Mouse (Mus musculus): ENCODE results near the gene Srsf3.
"Not testable (repeated sequence)": the region's sequence is repeated elsewhere in the genome, so short reads cannot be mapped to it uniquely, and the experiment has no call there.

Gene Srsf3

DNA sequence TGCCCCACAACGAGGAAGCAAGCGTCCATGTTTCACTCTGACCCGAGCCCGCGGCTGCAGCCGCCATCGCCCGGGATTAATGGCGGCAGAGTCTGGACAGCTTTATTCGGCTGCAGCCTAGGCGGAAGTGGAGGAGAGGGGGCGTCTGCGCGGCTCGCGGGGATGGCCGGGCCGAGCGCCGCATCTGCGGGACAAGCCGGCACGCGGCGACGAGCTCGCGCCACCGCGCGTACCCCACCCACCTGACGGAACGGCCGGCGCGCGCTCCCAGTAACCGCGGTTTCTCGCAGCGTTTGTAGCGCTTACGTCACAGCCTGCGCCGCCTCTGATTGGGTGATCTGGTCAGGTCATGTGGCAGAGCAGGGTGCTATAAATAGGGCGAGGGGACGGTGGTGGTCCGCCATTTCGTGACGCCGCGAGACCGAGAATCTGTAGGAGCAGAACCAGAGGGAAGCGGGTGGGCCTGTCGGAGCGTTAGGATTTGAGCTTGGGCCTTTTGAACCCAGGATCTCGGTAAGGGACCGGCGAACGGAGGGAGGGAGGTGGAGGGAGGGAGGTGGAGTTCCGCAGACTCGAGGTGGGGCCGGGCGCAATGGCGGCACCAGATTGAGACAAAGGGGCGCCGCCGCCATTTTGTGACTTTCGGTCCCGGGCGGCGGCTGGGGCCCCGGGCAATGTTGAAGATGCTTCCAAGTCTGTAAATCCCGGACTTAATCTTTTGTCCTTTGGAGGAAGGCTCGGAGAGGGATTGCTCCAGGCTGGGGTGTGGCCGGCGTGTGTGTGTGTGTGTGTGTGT lies at the start of gene Srsf3:
TSS of gene Srsf3 (plus strand) at position 355 of the 796 bp plus-strand sequence.
- DNase-seq (ENCODE audit: extremely low spot score, low spot score) = peak; percentile 100

DNA sequence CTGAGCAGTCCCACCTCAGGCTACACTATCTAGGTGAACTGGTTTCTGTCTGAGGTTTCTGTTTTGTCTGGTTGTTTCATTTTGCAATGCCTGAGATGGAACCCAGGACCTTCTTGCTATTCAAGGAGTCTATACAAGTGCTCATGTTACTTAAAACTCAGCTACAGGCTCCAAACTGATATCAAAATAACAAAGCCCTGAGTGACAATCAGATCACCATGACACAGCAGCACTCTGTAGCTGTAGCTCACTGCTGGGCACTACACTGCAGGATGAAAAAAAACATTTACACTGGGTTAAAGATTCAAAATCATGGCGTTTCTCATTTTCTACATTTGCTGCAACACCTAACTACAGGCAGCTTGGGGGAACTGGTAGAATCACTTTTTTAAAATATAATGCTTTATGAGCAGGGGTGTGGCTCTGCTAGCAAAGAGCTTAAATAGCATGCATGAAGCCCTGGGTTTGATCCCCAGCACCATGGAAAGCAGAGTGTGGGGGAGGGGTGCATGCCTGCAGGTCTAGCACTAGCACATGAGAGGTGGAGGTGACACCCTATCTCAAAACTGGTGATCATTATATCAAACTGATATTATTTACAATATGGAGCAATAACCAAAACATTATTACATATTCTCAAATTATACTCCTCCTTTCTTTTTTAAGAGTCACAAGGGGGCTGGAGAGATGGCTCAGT lies 47.6 kb upstream of the Srsf3 start:
- DNase-seq (ENCODE audit: extremely low spot score, low spot score) = no peak

DNA sequence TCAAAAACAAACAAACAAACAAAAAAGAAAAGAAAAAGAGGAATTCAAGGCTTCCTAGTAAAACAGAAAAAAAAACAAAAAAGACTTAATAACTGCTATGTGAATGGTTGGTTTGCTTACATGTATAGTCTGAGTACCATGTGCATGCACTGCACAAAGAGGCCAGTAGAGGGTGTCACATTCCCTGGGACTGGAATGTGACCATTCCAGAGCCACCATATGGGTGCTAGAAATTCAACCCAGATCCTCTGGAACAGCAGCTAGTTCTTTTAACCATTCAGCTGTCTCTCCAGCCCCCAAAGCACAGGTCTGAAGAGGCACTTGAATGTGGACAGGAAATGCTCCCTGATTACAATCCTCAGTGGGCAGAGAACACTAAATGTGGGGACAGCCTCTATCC lies 45.6 kb upstream of the Srsf3 start:
- peak; percentile 26 for DNase-seq (ENCODE audit: extremely low spot score, low spot score)

DNA sequence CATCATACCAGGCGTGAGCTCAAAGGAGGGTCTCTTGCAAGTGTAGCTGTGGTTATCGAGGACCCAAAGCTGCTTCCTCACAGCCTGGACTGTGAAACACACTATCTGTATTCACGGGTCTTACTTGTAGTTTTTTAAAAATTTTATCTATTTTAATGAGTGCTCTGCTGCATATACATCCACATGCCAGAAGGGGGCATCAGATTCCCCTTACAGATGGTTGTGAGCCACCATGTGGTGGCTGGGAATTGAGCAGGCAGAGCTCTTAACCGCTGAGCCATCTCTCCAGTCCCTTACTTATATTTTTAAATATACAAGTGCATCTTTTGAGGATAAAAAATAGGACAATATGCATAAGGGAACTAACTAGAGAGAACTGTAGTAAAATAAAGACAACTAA lies 44.7 kb upstream of the Srsf3 start:
- peak; percentile 29 for DNase-seq (ENCODE audit: extremely low spot score, low spot score)

DNA sequence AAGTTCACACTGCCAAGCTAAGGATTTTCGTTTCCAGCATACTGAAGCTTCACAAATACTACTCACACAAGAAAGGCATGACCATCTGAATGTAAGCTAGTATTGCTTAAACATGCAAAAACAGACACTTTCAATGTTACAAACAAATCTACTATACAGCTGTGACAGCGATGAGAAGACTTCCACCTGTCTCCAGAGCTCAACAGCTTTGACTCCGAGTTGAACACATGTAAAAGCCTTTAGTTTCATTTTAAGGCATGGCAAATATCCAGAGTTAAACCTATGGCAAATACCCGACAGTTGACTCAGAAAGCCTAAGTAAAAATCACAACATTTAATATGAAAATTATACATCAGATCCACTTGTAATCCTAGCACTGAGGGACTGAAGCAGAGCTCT lies 44.1 kb upstream of the Srsf3 start:
- DNase-seq (ENCODE audit: extremely low spot score, low spot score) = no peak

DNA sequence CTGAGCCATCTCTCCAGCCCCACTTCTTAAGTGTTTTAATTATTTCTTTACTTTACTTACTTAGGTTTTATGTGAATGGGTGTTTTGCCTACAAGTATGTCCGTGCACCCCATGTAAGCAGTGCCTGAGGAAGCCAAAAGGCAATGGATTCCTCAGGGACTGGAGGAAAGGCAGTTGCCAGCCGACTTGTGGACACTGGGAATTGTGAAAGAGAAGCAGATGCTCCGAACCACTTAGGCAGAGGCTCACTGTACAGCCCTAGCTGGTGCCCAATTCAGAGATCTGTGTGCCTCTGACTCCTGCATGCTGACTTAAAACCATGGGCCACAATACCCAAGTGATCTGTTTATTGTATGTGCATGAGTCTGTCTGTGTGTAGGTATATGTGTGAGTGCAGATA lies 43.4 kb upstream of the Srsf3 start:
- no peak for DNase-seq (ENCODE audit: extremely low spot score, low spot score)

DNA sequence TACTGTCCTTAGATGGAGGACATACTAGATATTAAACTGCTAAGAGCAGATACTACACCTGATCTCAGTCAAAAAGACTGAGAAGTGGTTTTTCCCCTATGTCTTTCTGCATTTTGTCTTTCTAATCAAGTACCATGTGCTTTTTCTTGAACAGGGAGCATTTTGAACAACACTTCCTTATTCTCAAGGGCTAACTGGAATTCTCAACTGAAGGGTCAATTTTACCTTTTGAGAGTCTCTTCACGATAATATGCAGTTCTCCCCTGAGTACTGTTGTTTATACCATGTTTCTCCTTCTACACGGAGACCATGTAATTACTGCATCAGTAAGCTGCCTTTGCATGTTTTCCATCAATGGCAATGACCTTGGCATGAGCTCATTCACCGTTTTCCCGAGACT lies 42.4 kb upstream of the Srsf3 start:
- DNase-seq (ENCODE audit: extremely low spot score, low spot score) = no peak

DNA sequence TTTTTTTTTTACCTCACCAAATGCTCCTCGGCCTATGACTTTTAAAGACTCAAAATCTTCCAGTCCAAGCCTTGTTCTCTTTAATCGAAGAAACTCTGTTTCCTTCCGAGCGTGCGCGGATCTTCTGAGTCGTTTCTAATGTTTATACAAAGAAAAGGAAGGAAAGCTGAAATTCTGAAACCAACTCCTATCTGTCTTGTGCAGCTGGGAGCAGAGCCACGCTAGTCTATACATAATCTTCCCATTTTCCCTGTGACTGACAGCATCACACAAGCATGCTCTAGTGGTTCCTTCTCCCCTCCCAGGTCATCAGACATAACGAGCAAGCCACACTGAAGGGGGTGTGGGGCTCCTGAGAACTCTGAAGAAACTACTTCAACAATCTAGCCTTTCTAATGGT lies 41.1 kb upstream of the Srsf3 start:
- no peak for DNase-seq (ENCODE audit: extremely low spot score, low spot score)

DNA sequence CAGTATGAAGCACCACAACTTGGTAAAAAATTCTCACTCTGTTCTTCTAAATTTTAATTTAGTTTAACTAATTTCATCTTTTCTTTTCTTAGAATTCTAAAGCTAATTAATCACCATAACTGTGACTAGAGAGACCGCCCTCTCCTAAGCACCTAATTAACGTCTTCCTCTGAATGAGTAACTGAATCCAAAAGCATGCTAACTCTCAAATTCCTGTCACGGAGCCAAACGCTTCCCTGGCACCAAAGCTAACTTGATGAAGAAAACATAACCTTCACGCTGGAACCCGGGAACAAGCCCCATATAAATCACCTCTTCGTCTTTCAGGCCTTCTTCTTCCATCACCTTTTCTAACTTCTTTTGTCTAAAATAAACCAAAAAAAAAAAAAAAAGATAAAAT lies 40.3 kb upstream of the Srsf3 start:
- DNase-seq (ENCODE audit: extremely low spot score, low spot score) = no peak

DNA sequence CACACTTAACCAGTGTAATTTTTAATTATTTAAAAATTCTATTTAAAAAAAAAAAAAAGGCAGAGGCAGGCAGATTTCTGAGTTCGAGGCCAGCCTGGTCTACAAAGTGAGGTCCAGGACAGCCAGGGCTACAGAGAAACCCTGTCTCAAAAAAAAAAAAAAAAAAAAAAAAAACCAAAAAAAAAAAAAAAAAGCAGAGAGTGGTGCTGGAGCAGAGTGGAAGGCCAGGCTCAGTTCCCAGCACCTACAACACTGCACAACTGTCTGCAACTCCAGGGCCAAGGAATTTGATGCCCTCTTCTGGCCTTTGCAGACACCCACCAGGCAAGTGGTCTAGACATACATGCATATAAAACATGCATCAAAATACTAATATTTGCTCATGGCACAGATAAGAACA lies 39.4 kb upstream of the Srsf3 start:
- DNase-seq (ENCODE audit: extremely low spot score, low spot score) = not testable (repeated sequence)

DNA sequence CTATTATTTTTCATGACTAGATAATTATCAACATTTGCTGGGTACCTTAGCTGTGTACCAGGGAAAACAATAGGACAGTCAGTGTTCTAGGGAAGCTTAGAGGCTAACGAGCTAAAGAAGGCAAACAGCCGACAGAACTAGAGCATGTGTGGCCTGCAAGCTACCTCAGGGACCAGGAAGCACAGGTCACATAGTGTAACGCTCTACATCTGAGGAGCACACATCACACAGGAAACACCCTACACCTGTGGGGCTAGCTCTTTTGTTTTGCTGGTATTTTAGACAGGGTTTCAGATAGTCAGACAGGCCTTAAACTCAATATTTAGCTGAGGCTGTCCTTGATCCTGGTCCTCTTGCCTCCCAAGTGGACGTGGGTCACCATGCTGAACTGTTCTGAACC lies 37.8 kb upstream of the Srsf3 start:
- no peak for DNase-seq (ENCODE audit: extremely low spot score, low spot score)

DNA sequence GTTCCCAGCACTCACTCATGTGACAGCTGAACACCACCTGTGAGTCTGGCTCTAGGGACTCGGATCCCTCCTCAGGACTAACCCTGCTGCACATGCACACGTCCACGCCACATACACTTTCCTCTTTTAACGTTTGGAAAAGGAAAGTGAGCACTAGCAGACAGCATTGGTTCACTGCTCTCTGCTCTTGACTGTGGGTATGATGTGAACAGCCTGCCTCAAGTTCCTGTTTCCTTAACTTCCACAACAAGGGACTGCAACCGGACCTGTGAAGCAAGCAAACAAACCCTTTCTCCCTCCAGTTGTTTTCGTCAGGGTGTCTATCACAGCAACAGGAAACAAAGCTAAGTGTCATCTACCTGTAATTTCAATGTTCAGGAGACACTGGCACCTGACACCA lies 32.0 kb upstream of the Srsf3 start:
- DNase-seq (ENCODE audit: extremely low spot score, low spot score) = no peak

DNA sequence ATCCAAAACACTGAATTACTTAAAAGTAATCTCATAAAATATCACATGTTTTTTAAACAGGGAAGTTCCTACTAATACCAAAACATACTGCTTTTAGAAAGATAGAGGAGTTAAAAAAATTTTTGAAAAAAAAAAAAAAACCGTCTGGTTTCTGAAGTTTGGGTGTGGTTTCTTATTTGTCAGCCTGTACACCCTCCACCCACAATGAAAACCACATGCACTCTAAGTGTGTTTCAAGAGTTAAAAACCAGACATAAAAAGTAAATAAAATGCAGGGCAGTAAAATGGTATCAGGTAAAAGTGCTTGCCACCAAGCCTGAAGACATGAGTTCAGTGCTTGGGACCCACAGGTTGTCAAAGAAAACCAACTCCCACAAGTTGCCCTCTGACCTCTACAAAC lies 28.7 kb upstream of the Srsf3 start:
- no peak for DNase-seq (ENCODE audit: extremely low spot score, low spot score)

DNA sequence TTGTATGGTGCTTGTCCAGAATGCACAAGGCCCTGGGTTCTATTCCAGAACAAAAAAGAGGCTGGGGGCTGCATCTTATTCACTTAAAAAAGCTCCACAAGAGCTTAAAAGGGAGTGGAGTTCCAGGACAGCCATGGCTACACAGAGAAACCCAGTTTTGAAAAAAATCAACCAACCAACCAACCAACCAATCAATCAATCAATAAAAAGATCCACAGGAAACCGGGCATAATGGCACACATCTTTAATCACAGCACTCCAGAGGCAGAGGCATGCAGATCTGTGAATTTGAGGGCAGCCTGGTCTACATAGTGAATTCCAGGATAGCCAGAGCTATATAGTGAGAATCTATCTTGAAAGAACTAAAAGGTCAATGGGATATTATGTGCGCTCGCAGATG lies 27.4 kb upstream of the Srsf3 start:
- DNase-seq (ENCODE audit: extremely low spot score, low spot score) = no peak

DNA sequence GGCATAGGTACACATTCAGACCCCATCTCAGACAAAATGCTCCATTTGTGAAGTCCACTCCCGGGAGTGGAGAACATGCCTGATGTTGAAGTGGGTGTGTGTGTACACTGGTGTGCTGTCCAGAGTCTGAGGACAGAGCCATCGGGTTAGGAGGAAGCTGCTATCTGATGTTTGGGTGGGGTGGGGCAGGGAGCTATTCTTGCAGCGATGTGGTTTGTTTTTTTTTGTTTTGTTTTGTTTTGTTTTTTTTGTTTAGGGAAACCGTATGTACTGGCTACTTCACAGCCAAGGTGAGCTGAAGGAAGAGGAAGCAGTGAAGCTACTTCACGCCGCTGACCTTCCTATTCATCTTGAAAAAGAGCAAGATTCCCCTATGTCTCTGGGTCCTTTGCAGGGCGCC lies 25.6 kb upstream of the Srsf3 start:
- no peak for DNase-seq (ENCODE audit: extremely low spot score, low spot score)

DNA sequence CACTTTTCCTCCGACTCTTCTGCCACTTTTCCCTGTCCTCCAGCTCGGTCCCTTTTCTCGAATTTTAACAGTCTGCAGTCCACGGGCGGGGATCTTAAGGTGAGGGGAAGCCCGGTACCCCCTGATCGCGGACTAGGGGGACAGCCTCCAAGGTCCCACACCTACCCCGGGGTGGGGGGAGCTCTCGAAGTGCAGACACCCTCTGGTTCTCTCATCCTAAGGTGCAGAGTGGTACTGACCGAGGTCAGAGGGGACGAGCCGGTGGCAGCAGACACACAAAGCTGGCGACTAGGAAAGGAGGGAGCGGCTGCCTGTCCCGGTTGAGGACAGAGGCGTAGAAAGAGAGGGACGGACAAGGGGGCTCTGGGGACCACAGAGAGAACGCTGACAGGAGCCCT lies 25.2 kb upstream of the Srsf3 start:
- DNase-seq (ENCODE audit: extremely low spot score, low spot score) = no peak

DNA sequence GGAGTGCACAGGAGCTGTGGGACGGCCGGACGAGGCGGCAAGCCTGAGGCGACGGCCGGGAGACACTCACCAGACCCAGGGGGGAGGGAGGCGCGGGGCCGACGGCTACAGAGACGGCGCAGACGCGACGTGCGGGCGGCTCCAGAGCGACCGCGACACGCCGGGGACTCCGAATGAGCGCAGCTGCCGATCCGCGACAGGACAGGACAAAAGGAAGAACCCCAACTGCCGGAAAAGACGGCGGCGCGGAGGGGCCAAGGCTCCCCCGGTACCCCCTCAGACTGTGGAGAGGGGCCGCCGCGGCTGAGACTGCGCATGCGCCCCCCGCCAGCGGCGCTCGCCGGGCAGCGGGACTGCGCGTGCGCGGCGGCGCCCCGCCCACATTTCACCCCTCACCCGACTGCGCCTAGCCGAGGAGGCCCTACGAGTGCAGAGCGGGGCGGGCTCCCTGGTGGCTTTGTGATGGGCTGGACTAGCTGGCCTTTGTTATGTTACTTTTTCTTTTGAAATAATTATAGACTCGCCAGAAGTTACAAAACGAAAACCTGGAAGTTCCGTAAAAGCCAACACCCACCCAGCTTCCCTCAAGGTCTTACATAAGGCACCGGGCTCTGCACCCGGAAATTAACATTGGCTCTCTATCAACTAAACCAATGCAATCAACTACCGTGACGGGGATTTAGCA lies 24.6 kb upstream of the Srsf3 start, which contains the start of gene Stk38:
TSS of gene Stk38 (minus strand) at position 355 of the 685 bp plus-strand sequence.
- DNase-seq (ENCODE audit: extremely low spot score, low spot score) = peak; percentile 93

DNA sequence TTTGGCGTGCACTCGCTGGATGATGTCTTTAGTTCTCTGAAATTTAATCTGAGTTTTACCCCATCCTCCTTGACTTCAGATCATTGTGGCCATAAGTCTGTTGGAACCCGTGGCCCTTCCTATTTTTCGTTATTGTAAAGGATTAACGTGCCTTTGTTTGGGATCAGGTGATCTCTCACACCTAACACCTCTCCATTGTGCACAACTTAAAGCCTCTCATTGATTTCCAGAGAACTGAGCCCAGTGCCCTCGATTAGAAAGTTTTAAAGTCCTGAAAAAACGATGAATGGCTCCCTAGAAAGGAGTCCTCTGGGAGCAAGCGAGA lies 24.1 kb upstream of the Srsf3 start:
- no peak for DNase-seq (ENCODE audit: extremely low spot score, low spot score)

DNA sequence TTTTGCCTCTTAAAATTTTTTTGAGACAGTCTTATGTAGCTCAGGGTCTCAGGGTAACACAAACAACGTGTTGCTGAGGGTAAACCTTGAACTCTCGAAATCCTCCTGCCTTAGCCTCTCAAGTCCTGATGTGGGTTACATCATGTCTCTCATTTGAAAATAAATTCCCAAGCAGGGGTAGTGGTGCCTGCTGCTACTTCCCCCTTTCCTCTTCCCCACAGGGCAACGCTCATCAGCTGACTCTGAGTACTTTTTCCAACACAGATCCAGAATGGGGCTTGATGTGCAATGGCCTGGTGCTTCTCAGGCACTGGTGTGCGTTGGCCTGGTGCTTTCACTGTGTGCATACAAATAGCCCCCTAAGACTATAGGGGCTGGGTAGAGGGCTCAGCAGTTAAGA lies 23.2 kb upstream of the Srsf3 start:
- DNase-seq (ENCODE audit: extremely low spot score, low spot score) = no peak

DNA sequence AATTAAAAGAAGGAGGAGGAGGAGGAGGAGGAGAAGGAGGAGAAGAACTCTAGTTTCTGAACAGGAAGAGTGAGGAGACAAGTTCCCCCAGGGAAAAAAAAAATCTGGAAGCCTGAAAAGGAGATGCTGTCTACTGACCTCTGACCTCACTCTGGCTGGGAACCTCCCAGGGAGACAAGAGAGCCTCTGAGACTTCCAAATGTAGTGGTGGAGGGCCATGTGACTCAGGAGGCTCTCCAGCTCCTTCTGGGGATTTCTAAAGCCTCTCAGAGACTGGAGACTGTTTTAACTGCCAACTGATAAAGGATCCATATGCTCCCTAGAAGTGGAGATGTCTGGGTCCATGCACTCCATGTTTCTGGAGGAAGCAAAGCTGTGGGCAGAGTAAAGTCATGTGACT lies 18.2 kb upstream of the Srsf3 start:
- DNase-seq (ENCODE audit: extremely low spot score, low spot score) = no peak

DNA sequence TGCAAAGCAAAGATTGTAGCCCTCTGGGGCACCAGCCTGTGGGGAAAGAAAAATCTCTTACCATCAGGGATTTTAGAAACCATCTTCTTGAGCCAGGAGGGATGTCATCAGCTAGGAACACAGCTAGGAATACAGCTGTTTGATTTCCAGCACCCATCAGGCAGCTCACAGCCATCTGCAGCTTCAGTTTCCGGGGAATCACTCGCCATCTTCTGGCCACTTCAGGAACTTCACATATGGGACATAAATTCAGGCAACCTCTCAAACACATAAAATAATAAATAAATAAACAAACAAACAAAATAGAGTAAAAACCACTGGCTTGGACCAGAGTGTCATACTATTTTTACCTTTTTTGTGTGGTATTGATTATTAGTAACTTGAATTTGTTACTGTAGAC lies 16.8 kb upstream of the Srsf3 start:
- peak; percentile 38 for DNase-seq (ENCODE audit: extremely low spot score, low spot score)

DNA sequence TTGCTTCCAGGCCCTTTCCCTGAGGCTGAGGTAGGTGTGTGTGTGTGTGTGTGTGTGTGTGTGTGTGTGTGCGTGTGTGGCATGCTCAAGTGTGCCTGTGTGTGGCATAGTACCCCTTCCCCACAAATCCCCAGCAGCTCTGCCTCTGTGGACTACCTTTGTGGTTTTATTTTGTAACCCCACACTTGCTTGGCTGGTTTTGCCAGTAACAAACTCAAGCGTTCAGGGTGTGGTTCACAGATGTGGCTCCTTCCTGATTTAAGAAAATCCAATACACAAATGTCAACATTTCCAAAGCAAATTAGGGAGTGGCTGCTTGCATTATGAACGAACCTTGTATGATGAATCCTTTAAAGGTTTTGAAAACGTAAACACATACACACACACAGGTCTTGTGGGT lies 15.7 kb upstream of the Srsf3 start:
- DNase-seq (ENCODE audit: extremely low spot score, low spot score) = no peak
